Mouse (Mus musculus) ES-E14 (cell line): Measurements from ENCODE around the gene Igfn1.

Source experiments
- HCFC1 ChIP-seq: IDR thresholded peaks from 2 replicates; pipeline ENCODE4 v1.6.1; 2012; ENCODE audit warnings: low read length, inconsistent platforms, borderline replicate concordance; ENCODE audit not compliant: insufficient read depth
- MAFK ChIP-seq: IDR thresholded peaks from 2 replicates; pipeline ENCODE4 v1.6.1; 2014; ENCODE audit warnings: mild to moderate bottlenecking, low read depth, low read length, inconsistent platforms; ENCODE audit not compliant: insufficient read depth
- ZC3H11A ChIP-seq: IDR thresholded peaks from 2 replicates; pipeline ENCODE4 v1.6.1; 2012; ENCODE audit warnings: low read depth, mild to moderate bottlenecking, inconsistent platforms, low read length, borderline replicate concordance
- ZNF384 ChIP-seq: IDR thresholded peaks from 2 replicates; pipeline ENCODE4 v1.6.1; 2012; ENCODE audit warnings: low read depth, low read length, inconsistent platforms

- TF ChIP-seq HCFC1, result no peak
- no peak for TF ChIP-seq ZNF384
- no peak for TF ChIP-seq MAFK
- no peak for TF ChIP-seq ZC3H11A
Measured at GRCm38 (mm10) chr1:135933704-135934293, 72.3 kb downstream of the Igfn1 start.
